Mouse (Mus musculus): ENCODE results near the gene Tulp4. TPM values are rescaled to one million over a fixed set of nuclear protein-coding genes. Genes with fewer than 3 reads are reported as not detected.

The Tulp4 gene
- polyA plus RNA-seq, 1 experiment from 2014 or later = 30.5 TPM

DNA sequence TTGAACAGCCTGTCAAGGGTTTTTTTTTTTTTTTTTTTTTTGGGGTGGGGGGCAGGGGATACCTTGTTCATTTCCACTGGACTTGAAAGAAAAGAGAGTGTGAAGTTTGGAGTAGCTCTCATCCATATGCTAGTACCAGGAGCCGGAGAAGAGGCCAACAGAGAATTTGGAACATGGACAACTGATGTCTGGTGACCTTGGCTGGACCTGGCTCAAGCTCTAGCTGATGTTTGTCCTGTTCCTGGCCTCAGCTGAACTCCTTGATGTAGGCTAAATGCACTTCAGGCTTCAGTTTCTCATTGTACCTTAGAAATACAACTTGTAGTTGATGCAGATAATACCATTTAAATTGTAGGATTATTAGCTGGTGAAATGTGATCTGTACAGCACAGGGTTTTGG, 56.5 kb downstream of the Tulp4 start:
- H3K9me3 ChIP-seq (replicated peaks) = no peaks in the 10 kb centered on the region
- H3K27ac ChIP-seq (replicated peaks) = no peak overlapping the region
- no peaks in the 10 kb centered on the region for H3K4me1 ChIP-seq (replicated peaks)
- H3K27me3 ChIP-seq = no peaks in the 10 kb centered on the region
- no peak overlapping the region for H3K4me3 ChIP-seq (replicated peaks)
- 56% methylated on average over 1 of the region's 1 CpGs for WGBS (ENCODE audit: insufficient replicate concordance)
- no peak for ATAC-seq (ENCODE audit: insufficient read depth)
- H3K36me3 ChIP-seq (replicated peaks) = no peaks in the 10 kb centered on the region
- no peak overlapping the region for H3K9ac ChIP-seq
- no peak overlapping the region for H3K4me2 ChIP-seq

DNA sequence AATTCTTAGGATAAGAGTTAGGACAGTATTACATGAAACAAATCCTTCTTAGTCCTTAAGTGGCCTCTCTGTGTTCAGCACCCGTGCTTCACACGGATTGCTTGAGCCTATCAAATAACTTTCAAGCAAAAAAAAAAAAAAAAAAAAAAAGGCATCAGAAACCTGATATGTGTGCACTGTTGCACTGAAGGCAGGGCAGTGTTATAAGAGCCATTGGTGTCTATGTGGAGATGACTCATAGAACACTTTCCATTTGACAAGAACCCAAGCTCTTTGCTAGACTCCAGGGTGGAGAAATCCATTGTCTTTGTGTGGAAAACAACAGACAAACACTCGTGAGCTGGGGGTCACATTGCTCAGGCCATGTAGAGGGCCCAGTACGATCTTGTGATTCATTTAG, 58.7 kb downstream of the Tulp4 start:
- H3K9me3 ChIP-seq (replicated peaks) = no peaks in the 10 kb centered on the region
- no peak overlapping the region for H3K4me3 ChIP-seq (replicated peaks)
- no peaks in the 10 kb centered on the region for H3K36me3 ChIP-seq (replicated peaks)
- H3K9ac ChIP-seq = no peak overlapping the region
- H3K27me3 ChIP-seq = no peaks in the 10 kb centered on the region
- no peak overlapping the region for H3K4me2 ChIP-seq
- no peak overlapping the region for H3K27ac ChIP-seq (replicated peaks)
- WGBS (ENCODE audit: insufficient replicate concordance) = 36% methylated on average over 4 of the region's 4 CpGs
- no peaks in the 10 kb centered on the region for H3K4me1 ChIP-seq (replicated peaks)
- no peak for ATAC-seq (ENCODE audit: insufficient read depth)

DNA sequence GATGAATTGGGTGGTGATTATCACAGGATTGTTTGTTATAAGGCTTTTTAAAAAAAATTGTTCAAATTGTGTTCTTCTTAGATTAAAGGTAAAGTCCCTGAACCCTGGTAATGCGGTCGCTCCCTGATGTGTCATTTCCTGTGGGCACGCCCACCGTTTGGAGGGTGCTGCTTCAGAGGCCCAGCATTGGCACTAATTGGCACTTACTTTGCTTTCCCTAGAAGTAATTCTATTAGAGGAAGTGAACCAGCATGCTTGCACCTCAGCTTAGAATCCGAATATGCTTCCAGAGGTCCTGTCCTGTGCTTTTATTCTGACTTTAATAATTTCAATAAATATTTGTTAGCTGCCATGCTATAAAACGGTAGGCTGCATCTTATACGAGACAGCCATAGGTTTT, 66.2 kb downstream of the Tulp4 start:
- H3K27ac ChIP-seq (replicated peaks) = no peak overlapping the region

DNA sequence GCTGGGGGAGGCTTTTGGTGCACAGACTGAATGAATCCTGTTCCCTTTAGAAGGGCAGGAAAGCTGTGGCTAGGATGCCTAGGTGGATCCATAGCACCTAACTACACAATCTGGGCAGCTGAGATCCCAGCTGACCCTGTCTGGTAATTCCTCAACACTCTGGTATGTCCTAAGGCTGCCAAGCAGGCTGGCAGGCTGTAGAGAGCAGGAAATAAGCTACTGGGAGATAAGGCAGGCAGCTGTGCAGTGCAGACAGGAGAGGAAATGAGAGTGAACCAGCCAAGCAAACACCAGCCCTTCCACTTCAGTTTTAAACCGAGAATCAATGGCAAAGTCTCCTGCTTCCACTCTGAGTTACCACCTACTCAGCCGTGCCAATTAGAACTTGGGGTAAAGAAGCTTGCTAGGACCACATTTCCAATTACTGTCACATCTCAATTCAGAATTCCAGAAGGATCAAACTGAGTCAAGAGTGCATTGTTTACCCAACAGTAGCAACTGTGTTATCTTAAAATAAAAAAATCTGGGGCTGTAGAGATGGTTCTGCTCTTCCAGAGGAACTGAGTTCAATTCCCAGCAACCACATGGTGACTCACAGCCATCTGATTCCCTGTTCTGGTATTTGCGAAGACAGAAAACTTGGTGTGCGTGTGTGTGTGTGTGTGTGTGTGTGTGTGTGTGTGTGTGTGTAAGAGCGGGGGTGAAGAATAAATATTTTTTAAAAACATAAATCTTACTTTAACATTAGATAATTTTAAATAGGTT, 66.9 kb downstream of the Tulp4 start:
- 23% methylated on average over 5 of the region's 5 CpGs for WGBS (ENCODE audit: insufficient replicate concordance)
- no peaks in the 10 kb centered on the region for H3K27me3 ChIP-seq
- H3K4me3 ChIP-seq (replicated peaks) = no peak overlapping the region
- no peaks in the 10 kb centered on the region for H3K4me1 ChIP-seq (replicated peaks)
- ATAC-seq (ENCODE audit: insufficient read depth) = no peak; the same call in 1 of the 2 replicates
- no peak overlapping the region for H3K4me2 ChIP-seq
- H3K36me3 ChIP-seq (replicated peaks) = no peaks in the 10 kb centered on the region
- no peaks in the 10 kb centered on the region for H3K9me3 ChIP-seq (replicated peaks)
- H3K27ac ChIP-seq (replicated peaks) = no peak overlapping the region
- H3K9ac ChIP-seq = no peak overlapping the region

More for the DNA sequence above, 66.2 kb downstream of the Tulp4 start:
- 15% methylated on average over 7 of the region's 7 CpGs for WGBS (ENCODE audit: insufficient replicate concordance)
- H3K4me2 ChIP-seq = no peak overlapping the region
- no peak overlapping the region for H3K9ac ChIP-seq
- H3K4me3 ChIP-seq (replicated peaks) = no peak overlapping the region
- no peaks in the 10 kb centered on the region for H3K36me3 ChIP-seq (replicated peaks)
- no peaks in the 10 kb centered on the region for H3K9me3 ChIP-seq (replicated peaks)
- no peaks in the 10 kb centered on the region for H3K27me3 ChIP-seq
- no peaks in the 10 kb centered on the region for H3K4me1 ChIP-seq (replicated peaks)
- no peak for ATAC-seq (ENCODE audit: insufficient read depth)

DNA sequence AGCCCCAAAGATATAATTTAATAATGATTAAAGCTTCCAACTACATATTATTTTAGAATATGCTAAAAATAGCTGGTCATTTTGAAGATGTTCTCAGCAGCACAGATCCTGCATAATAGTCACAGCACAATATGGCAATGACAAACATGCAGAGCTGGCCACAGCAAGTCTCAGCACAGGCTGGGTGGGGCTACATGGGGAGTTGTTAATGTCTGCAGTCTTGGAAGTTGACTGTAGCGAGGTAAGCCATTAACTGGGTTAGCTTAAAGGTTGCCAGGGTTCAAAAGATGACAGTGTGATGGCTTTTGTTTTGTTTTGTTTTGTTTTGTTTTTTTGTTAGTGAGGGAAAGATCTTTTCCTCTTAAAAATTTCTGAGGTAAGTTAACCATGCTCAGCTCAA, 68.3 kb downstream of the Tulp4 start:
- no peak overlapping the region for H3K27ac ChIP-seq (replicated peaks)
- no peaks in the 10 kb centered on the region for H3K27me3 ChIP-seq
- no peak for ATAC-seq (ENCODE audit: insufficient read depth)
- no peak overlapping the region for H3K4me3 ChIP-seq (replicated peaks)
- H3K9me3 ChIP-seq (replicated peaks) = no peaks in the 10 kb centered on the region
- WGBS (ENCODE audit: insufficient replicate concordance) = 53% methylated on average over 1 of the region's 1 CpGs
- no peak overlapping the region for H3K4me2 ChIP-seq
- no peak overlapping the region for H3K9ac ChIP-seq
- H3K4me1 ChIP-seq (replicated peaks) = no peaks in the 10 kb centered on the region
- H3K36me3 ChIP-seq (replicated peaks) = no peaks in the 10 kb centered on the region

DNA sequence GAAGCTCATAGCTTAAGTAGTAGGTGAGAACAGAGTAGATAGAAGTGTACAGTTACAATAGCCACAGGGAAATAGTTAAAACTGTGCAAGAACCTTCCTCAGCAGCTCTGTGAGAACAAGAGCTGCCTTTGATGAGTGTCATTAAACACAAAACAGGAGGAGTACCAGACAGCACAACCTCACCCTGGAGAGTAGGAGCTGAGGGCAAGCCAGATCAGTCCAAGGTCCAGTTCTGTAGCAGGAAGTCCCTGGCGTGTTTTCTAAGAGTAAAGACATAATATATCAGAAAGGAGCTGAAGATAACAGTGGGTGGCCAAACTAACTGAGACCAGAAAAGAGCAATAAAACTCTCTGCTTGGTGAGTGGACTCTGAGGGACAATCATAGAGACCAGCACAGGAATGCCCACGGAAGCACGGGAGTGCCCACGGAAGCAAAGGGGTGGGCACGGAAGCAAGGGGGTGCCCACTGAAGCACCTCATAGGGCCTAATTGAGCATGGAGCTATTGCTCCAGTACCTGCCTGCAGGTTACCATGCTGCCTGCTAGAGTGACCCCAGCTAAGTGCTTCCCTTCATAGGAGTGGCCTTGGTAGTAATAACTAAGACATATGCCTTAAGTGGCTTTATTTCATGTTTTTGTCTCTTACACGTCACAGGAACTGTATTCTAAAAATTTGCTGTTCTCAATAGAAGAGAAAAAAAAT, 72.5 kb downstream of the Tulp4 start:
- Histone ChIP-seq H3K36me3 (replicated peaks) (no peaks in the 10 kb centered on the region), H3K9me3 (replicated peaks) (no peaks in the 10 kb centered on the region), H3K4me2 (no peak overlapping the region), H3K27ac (replicated peaks) (no peak overlapping the region), H3K27me3 (no peaks in the 10 kb centered on the region), H3K9ac (no peak overlapping the region), H3K4me3 (replicated peaks) (no peak overlapping the region), H3K4me1 (replicated peaks) (no peaks in the 10 kb centered on the region)
- WGBS (ENCODE audit: insufficient replicate concordance) = 64% methylated on average over 6 of the region's 6 CpGs
- no peak for ATAC-seq (ENCODE audit: insufficient read depth)

DNA sequence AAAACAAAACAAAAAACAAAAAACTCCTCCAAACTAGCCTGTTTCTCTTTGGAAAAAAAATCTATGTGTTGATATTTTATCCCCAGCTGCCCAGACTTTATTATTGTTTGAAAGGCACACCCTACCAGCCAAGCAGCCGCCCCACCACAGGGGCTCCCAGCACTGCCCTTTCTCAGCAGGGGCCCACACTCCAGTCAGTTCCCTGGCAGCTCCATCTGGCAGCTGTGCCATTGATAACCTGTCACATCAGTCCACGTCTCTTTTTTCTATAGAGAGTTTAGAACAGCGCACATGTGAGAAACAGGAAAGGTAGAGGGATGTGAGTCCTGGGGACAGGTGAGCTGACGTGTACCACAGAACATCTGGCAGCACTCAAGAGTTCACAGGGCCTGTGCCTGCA, 73.2 kb downstream of the Tulp4 start:
- ATAC-seq (ENCODE audit: insufficient read depth) = no peak
- H3K4me2 ChIP-seq = no peak overlapping the region
- no peak overlapping the region for H3K9ac ChIP-seq
- H3K9me3 ChIP-seq (replicated peaks) = no peaks in the 10 kb centered on the region
- WGBS (ENCODE audit: insufficient replicate concordance) = 63% methylated on average over 4 of the region's 4 CpGs
- H3K27me3 ChIP-seq = no peaks in the 10 kb centered on the region
- no peak overlapping the region for H3K4me3 ChIP-seq (replicated peaks)
- no peaks in the 10 kb centered on the region for H3K36me3 ChIP-seq (replicated peaks)
- H3K4me1 ChIP-seq (replicated peaks) = no peaks in the 10 kb centered on the region
- H3K27ac ChIP-seq (replicated peaks) = no peak overlapping the region

DNA sequence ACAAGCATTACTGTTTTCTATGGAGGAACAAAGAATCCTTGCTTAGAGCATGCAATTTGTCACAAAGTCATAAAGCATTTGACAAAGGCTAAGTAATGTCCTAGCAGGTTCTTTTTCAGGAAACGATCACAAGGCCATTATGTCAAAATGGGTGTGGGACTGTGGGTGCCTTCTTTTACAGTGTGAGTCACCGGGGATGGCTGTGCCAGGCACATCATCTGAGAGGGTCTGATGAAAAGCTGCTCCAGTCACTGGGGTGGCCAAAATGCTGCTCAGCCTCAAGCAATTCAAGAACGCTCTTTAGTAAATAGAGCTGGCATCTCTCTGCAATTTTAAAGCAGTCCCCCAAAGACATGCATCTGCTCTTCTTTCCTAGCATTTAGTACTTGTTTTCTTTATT, 74.2 kb downstream of the Tulp4 start:
- H3K27ac ChIP-seq (replicated peaks) = no peak overlapping the region
- H3K4me1 ChIP-seq (replicated peaks) = no peaks in the 10 kb centered on the region
- H3K27me3 ChIP-seq = no peaks in the 10 kb centered on the region
- no peak for ATAC-seq (ENCODE audit: insufficient read depth)
- H3K9me3 ChIP-seq (replicated peaks) = no peaks in the 10 kb centered on the region
- 70% methylated on average over 3 of the region's 3 CpGs for WGBS (ENCODE audit: insufficient replicate concordance)
- H3K36me3 ChIP-seq (replicated peaks) = no peaks in the 10 kb centered on the region
- H3K9ac ChIP-seq = no peak overlapping the region
- no peak overlapping the region for H3K4me2 ChIP-seq
- H3K4me3 ChIP-seq (replicated peaks) = no peak overlapping the region

DNA sequence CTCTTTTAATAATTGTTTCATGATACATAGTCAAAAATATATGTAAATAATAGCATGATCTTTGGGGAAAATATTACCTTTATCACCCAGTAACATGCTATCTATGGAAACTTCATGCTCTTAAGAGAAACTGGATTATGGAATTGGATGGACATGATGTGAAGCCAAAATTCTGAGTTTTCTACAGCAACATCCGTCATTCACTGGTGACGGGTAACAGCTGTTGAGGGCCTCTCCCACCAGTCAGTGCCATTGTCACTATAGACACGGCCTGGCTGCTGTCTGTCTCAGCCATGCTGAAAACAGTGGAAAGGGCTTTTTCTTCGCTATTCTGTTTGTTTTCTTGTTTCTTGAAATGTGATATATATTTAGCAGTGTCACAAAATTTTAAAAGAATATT, 76.5 kb downstream of the Tulp4 start:
- Histone ChIP-seq H3K4me1 (replicated peaks) (0 out of 2 replicates have a peak, but pooled peaks cover 5% of the 10 kb centered on the region), H3K9ac (no peak overlapping the region), H3K36me3 (replicated peaks) (no peaks in the 10 kb centered on the region), H3K27me3 (no peaks in the 10 kb centered on the region), H3K9me3 (replicated peaks) (no peaks in the 10 kb centered on the region), H3K4me2 (no peak overlapping the region), H3K4me3 (replicated peaks) (no peak overlapping the region), H3K27ac (replicated peaks) (no peak overlapping the region)
- no peak for ATAC-seq (ENCODE audit: insufficient read depth)
- 64% methylated on average over 4 of the region's 4 CpGs for WGBS (ENCODE audit: insufficient replicate concordance)

DNA sequence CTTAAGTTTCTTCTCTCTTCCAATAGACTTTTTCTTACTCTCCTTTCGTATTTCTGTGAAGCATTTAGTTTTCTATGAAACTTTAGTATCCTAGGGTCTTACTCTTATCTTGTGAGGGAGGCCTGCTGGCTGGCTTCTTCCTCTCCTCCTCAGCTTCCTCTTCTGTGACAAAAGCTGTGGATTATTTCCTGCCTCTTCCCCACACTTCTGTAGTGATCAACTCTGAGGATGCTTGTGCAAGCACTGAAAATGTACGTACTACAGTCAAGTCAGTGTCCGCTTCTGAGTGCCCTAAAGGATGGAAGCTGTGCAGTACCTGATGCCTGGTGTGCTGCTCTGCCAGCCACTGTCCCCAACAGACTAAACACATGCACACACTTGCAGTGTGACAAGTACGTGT, 80.4 kb downstream of the Tulp4 start:
- no peak overlapping the region for H3K27ac ChIP-seq (replicated peaks)
- no peak overlapping the region for H3K4me3 ChIP-seq (replicated peaks)
- no peak overlapping the region for H3K9ac ChIP-seq
- 30% methylated on average over 4 of the region's 4 CpGs for WGBS (ENCODE audit: insufficient replicate concordance)
- H3K36me3 ChIP-seq (replicated peaks) = no peaks in the 10 kb centered on the region
- H3K27me3 ChIP-seq = no peaks in the 10 kb centered on the region
- no peaks in the 10 kb centered on the region for H3K9me3 ChIP-seq (replicated peaks)
- no peak overlapping the region for H3K4me2 ChIP-seq
- H3K4me1 ChIP-seq (replicated peaks) = 0 out of 2 replicates have a peak, but pooled peaks cover 5% of the 10 kb centered on the region
- ATAC-seq (ENCODE audit: insufficient read depth) = no peak

DNA sequence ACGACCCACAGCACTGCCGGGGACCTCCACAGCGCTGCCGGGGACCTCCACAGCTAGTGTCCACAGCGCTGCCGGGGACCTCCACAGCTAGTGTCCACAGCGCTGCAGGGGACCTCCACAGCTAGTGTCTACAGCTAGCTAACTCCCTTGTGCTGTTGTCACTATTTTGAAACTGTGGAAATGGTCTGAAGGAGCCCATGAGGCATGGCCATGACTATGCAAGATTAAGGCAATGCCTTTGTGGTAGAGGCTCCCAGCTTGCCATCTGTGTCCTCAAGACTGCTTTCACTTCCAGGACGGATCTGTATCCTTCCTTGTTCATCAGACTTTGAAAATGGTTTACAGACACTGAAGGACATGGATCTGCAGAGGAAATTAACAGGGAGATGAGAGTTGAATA, 80.9 kb downstream of the Tulp4 start:
- Histone ChIP-seq H3K36me3 (replicated peaks) (no peaks in the 10 kb centered on the region), H3K27ac (replicated peaks) (no peak overlapping the region), H3K4me2 (no peak overlapping the region), H3K9me3 (replicated peaks) (no peaks in the 10 kb centered on the region), H3K9ac (no peak overlapping the region), H3K4me1 (replicated peaks) (0 out of 2 replicates have a peak, but pooled peaks cover 5% of the 10 kb centered on the region), H3K27me3 (no peaks in the 10 kb centered on the region), H3K4me3 (replicated peaks) (no peak overlapping the region)
- 74% methylated on average over 8 of the region's 8 CpGs for WGBS (ENCODE audit: insufficient replicate concordance)
- ATAC-seq (ENCODE audit: insufficient read depth) = no peak

All from liver, embryonic 15.5 days (tissue).